Mouse (Mus musculus) common myeloid progenitor, adult 5-6 weeks (primary cell): ENCODE measurements around the gene Xcl1. TPM values are rescaled to one million over a fixed set of nuclear protein-coding genes. Genes with fewer than 3 reads are reported as not detected.

Source experiments
- ATAC-seq: replicated peaks from 2 replicates; pipeline ENCODE4 v1.8.0; 2016; ENCODE audit warnings: low read depth, mild to moderate bottlenecking, moderate TSS enrichment, inconsistent platforms; ENCODE audit not compliant: poor library complexity, severe bottlenecking
- total RNA-seq: library from RNA; stranded (forward); fragments of 200-1000, 187-1606 nt; gene quantifications from 2 replicates; pipeline ENCODE4 v1.2.3, GENCODE M21; 2017

The Xcl1 gene
- total RNA-seq, 1 experiment from 2014 or later: 2.5 TPM

DNA sequence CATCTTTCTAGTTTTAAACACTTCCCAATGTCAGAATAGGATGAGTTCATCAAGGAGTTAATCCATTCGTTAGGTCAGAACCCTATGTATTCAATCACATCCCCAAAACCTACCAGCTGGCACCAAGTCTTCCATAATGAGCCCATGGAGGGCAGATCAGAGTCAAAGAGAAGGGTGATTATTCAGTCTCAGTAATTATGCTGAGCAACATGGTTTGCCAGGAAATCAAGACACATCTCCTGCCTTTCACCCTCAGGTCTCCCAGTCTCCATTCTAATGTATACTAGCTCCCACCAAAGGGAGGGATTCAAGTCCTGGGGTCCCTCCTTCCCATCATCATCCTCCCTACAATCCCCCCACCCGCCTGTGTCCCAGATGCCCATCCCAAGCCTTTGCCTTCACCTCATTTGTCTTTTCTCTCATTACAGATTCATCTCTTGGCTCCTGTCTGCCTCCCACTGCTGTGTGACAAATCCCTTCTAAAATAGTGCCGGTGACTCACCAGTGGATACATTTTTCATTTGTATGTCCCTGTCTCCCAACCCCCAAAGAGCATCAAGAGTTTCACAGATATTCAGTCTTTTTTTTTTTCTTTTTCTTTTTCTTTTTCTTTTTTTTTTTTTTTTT is 8.7 kb downstream of the Xcl1 start:
- no peak for ATAC-seq

DNA sequence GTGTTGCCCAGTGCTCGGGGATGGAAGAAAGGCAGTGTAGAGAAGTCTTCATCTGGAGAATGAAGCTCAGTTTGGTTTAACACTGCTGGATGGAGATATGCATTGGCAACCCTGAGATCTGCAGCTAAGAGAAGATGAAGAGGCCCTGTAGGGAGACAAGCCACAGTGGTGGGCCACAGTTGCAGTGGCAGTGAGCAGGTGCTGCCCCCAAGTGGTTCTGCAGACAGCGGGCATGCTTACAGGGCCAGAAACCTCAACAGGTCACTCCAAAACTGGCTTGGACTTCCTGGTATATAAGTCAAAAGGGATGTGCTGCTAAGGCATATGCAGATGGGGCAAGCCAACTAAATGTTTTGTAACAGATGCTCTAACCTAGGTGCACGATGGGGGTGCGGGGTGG is 30.3 kb downstream of the Xcl1 start:
- ATAC-seq: peak; percentile 94

DNA sequence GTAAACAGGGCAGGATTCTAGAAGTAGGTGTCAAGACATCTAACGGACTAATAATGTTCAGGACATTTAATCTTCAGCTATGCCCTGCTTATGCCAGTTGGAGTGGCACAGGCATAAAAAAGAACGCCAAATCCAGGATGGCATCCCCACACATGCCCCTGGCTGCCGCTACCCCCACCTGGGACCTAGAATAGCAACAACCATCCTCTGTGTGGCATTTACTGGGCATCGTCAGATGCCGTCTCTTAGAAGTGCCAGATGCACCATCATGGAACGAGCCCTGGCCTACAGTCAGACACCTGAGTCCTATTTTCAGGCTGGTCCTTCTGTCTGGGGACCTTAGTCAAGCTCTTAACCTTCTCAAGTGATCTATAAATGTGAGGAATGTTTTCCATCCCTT is 34.6 kb downstream of the Xcl1 start:
- ATAC-seq: no peak

DNA sequence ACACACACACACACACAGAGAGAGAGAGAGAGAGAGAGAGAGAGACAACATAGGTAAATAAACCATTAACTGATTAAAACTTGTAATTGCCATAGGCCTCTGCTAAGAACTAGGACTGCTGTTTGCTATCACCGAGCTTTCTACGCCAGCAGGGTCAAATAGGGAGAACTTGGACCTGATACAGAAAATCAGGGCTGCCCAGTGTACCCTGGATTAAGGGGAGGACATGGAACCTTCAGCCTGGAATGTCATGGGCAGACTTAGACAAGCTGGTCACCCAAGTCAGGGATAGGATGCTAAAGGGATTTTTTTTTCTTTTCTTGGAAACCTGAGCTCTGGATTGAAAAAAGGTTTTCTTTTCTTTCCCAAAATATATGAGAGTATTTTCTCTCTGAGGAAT is 35.1 kb downstream of the Xcl1 start:
- ATAC-seq: no peak

DNA sequence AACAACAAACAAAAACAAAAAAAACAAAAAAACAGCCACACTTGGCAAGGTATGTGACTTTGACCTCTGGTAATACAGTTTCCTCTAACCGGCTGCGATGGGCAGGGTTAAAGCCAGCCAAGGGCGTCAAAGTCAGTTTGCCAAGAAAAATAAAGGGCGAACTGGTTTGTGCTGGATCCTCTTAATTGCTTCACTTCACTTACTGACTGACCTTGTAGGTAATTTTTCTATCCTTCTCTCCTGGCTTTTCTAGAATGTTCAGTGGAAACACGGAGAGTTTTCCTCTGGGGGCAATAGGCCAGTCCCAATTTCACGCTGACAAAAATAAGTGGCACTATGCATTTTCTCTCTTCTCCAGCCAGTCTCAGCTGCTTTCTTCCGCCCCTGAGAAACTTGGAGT is 35.8 kb downstream of the Xcl1 start:
- ATAC-seq: no peak

DNA sequence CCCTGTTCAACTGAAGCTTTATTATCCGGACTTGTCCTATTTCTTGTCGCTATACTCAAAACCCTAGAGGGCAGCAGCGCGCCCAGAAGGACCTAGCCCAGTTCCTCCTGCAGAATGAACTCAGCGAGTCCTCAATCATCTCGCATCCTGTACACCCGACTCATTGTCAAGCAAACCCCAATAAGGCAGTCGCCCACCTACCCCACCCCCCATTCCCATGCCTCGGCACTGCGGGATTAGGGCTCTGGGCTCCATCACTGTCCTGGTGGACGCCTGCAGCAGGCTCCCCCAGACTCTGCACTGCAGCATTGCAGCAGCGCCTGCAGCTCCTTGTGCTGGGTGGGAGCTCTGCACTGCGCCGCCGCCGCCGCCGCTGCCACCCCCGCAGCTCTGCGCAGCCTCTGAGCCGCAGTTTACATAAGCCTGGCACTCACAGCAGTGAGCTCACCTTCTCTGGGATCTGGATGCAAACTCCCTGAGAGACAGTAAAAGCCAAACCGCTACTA is 36.4 kb downstream of the Xcl1 start:
- peak; percentile 91 for ATAC-seq

DNA sequence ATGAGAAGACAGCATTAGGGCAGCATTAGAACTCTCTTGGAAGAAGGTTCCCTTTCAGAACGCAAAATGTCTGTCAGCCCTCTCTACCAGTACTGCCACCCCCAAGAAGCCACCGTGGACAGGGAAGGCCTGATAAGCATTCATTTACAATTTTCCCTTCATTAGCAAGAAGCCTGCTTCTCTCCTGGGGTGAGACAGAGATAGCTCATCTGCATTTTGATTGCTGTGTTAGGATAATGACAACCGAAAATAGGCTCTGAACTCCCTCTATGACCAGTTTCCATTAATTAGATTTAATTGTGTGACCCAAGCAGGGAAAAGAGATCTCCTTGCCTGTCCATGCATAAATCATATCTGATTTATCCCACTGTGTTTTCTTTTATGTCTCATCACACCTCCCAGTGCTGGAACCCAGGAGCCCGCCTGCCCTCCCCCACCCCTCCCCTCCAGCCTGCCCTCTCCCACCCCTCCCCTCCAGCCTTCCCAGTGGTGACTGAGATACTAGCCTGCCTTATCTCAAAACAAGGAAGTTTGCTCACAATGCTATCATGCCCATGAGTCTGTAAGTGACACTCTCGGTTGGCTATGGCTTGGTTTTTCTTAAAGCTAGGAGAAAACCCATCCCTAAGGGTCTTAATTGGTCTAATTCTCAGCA is 38.0 kb downstream of the Xcl1 start:
- ATAC-seq: no peak

DNA sequence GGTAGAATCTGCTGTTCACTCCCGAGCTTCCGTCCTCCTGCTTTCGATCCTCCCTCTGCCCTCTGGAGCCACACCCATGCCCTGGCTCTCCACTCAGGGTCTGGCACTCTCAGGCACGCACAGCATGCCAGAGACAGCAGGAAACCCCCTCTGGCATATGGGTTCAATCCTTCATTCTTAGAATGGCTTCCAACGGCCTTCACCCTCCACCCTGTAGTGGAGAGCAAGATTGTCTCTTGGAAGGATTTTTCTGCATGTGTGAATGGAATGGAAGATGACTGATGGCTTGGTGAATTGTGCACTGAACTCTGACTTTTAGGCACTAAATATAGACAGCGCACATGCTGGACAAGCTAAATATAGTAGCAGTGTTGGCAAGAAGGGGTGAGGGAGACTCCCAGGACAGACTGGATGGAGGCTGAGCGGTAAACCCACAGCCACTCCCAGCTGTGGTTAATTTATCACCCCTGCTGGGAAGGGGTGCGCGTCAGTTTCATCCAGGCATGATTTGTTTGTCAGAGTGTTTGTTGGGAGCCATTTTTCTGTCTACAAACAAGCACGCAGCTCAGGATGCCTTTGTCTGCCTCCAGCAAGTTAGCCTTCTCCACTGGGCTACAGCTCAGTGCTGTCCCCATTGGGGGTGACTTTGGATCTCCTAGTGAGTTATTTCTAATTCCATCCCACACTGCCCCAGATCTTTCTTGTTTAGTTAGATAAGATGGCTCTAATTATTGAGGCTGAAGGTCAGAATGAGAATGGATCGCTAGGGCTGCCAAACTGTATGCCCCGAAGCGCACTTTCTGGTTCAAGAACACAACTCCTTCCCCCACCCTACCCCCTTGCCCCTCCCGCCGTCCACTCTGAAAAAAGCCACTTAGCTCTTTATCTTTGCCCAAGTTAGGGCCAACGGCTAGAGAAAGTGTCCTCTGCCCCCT is 38.8 kb downstream of the Xcl1 start:
- ATAC-seq: peak; percentile 31; the same call in 1 of the 2 replicates

DNA sequence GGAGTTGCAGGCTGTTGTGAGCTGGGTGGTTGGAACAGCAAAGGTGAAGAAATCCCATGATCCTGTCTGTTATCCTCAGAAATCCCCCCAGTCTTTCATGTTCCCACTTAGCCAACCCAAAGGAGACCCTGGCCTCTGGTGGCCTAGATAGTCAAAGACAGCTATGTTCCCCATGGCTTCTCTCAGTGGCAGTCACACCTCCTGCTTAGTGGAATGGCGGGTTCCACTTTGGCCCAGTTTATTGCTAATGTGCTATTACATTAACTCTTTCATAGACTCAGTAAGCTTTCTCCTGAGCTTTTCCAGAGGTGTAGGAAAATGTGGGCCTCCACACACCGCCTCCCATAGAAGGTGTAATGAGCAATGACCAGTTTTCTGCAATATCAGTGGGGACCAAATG is 39.5 kb downstream of the Xcl1 start:
- ATAC-seq: no peak

DNA sequence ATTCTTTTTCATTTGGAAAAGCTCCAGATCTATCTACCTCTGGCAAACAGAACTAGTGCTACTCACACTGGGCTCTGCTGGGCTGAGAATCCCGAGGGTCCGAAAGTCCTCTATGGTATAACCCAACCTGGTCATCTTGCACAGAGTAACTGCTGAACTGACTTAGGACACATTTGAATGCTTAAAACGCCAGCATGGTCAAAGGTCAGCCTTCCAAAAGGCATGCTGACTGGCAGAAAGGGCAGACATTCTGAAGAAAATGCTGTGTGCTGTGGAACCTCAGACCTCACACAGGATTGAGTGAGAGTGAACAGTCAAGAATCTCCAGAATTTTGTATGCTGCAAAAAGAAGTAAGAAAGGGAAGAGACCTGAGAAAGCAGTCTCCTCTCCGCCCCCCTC is 45.0 kb downstream of the Xcl1 start:
- ATAC-seq: no peak

DNA sequence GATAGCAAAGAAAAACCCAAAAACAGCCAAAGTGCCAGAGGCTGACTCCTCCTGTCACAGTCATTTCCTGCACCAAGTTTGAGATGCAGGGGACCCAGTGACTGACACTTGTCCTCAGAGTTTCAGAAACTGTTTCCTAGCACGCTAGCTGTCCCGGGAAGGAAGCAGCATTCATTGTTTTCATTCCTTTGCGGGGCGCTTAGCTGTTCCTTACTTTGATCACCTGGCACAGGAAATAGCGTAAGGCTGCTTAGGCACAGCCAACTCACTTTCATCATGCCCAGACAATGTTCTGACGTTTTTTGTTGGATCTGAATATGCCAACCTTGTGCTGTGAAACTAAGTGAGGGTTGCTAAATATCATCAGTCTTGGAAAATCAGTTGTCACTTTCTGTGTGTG is 46.8 kb downstream of the Xcl1 start:
- no peak for ATAC-seq

DNA sequence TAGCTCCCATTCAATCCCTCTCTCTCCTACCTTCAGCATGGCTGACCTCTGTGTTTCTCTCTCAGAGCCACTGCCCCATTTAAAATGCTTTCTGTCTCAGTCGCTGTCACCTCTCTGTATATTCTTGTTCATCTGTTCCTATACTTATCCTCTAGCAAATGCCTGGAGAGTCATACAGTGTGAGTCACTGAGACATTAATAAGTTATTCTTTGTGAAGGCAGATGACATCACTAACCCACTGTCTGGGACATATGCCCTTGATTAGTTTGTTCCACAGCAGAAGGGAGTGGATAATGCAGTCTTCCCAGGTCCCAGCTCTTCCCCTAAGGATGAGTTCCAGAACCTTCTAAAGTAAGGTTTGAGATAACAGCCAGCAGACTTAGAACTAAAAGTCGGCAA is 47.6 kb downstream of the Xcl1 start:
- no peak for ATAC-seq

DNA sequence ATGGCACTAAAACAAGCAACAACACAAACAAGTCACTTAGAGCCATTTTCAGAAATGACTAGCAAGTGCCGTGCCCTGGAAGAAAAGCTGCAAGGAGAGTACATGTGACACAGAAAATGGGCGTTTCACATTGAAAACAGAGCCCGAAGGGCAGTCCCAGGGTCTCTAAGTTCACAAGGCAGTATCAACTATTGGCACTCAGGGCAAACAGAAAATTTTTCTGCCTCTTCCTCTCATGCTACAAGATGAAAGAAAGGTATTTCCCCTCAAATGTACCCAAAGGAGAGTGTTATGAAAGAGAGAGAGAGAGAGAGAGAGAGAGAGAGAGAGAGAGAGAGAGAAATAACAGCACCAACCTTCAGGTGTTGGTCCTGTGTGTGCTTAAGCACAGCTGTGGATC is 53.4 kb downstream of the Xcl1 start:
- ATAC-seq: no peak

Other genes with a start within 250 kb of the Xcl1 start
- gene Dpt, start 138.9 kb downstream of the Xcl1 start, total RNA-seq: not detected in 2 replicates
- not detected in 2 replicates for gene Tbx19, start 225.2 kb upstream of the Xcl1 start, total RNA-seq